Mouse (Mus musculus) c-Kit-positive CD71-negative TER-119-negative erythroid progenitor cells, embryonic 14.5 days (primary cell): ENCODE data around the gene Bcl2l14.
A peak's percentile ranks its signal among the peaks of the same experiment; 100 is the strongest.

ENCODE experiments used
- DNase-seq: peaks from one replicate; pipeline ENCODE4 v3.0.0-alpha.2; 2013; ENCODE audit warnings: low read depth

The Bcl2l14 gene

GRCm38 (mm10) chr6:134396018-134396417 lies at the start of gene Bcl2l14:
TSS of gene Bcl2l14 (plus strand) at chr6:134396318.
- no peak for DNase-seq

GRCm38 (mm10) chr6:134348526-134349067 lies 47.5 kb upstream of the Bcl2l14 start:
- DNase-seq = no peak

- DNase-seq = no peak
Observed at GRCm38 (mm10) chr6:134352881-134353280, 43.2 kb upstream of the Bcl2l14 start.

- DNase-seq = no peak
Observed at GRCm38 (mm10) chr6:134353751-134354150, 42.4 kb upstream of the Bcl2l14 start.

- no peak for DNase-seq
Observed at GRCm38 (mm10) chr6:134357570-134357969, 38.5 kb upstream of the Bcl2l14 start.

- no peak for DNase-seq
Observed at GRCm38 (mm10) chr6:134360079-134360478, 36.0 kb upstream of the Bcl2l14 start.

- no peak for DNase-seq
Observed at GRCm38 (mm10) chr6:134364644-134365043, 31.5 kb upstream of the Bcl2l14 start.

GRCm38 (mm10) chr6:134365952-134366351 lies 30.2 kb upstream of the Bcl2l14 start:
- DNase-seq = no peak

- peak; percentile 58 for DNase-seq
Observed at GRCm38 (mm10) chr6:134366366-134367351, 29.5 kb upstream of the Bcl2l14 start.

- DNase-seq = no peak
Observed at GRCm38 (mm10) chr6:134367366-134368281, 28.5 kb upstream of the Bcl2l14 start.

GRCm38 (mm10) chr6:134372946-134373345 lies 23.2 kb upstream of the Bcl2l14 start:
- DNase-seq = no peak

- no peak for DNase-seq
Observed at GRCm38 (mm10) chr6:134377201-134377600, 18.9 kb upstream of the Bcl2l14 start.

GRCm38 (mm10) chr6:134377856-134378255 lies 18.3 kb upstream of the Bcl2l14 start:
- DNase-seq = no peak

- DNase-seq = no peak
Observed at GRCm38 (mm10) chr6:134381462-134381861, 14.7 kb upstream of the Bcl2l14 start.

GRCm38 (mm10) chr6:134385931-134386330 lies 10.2 kb upstream of the Bcl2l14 start:
- DNase-seq = no peak

- no peak for DNase-seq
Observed at GRCm38 (mm10) chr6:134387396-134387795, 8.7 kb upstream of the Bcl2l14 start.

- no peak for DNase-seq
Observed at GRCm38 (mm10) chr6:134388424-134389110, 7.6 kb upstream of the Bcl2l14 start.

- peak; percentile 78 for DNase-seq
Observed at GRCm38 (mm10) chr6:134389248-134389891, 6.7 kb upstream of the Bcl2l14 start.

- DNase-seq = no peak
Observed at GRCm38 (mm10) chr6:134389917-134390316, 6.2 kb upstream of the Bcl2l14 start.

GRCm38 (mm10) chr6:134390837-134391236 lies 5.3 kb upstream of the Bcl2l14 start:
- DNase-seq = no peak
